Mouse (Mus musculus) sigmoid colon, adult 10 weeks (tissue): Measurements from ENCODE around the gene Larp4. TPM values are rescaled to one million over a fixed set of nuclear protein-coding genes. Genes with fewer than 3 reads are reported as not detected.

Source experiments
- polyA plus RNA-seq: library from polyadenylated mRNA; stranded (reverse); fragments of 350-450 nt; fragmentation: Illumina TruSeq; extraction: RNeasy Lipid Tissue Mini Kit (QIAGEN cat#74804); gene quantifications from one replicate; pipeline ENCODE4 v1.2.3, GENCODE M21; 2014; ENCODE audit warnings: low read depth, low replicate concordance

The Larp4 gene
- polyA plus RNA-seq, result 122 TPM

DNA sequence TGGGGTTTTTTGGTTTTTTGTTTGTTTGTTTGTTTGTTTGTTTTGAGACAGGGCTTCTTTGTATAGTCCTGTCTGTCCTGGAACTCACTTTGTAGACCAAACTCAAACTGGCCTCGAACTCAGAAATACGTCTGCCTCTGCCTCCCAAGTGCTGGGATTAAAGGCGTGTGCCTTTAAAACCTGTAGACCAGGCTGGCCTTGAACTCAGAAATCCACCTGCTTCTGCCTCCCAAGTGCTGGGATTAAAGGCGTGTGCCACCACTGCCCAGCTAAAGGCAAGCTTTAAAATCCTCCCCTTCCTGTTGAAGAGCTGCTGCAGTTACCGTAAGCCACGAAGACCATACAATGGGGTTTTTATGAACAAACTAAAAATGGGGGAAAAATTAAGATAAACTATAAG is at the start of gene Larp4:
Larp4 (plus strand) TSS at position 301 of the 400 bp plus-strand sequence.

DNA sequence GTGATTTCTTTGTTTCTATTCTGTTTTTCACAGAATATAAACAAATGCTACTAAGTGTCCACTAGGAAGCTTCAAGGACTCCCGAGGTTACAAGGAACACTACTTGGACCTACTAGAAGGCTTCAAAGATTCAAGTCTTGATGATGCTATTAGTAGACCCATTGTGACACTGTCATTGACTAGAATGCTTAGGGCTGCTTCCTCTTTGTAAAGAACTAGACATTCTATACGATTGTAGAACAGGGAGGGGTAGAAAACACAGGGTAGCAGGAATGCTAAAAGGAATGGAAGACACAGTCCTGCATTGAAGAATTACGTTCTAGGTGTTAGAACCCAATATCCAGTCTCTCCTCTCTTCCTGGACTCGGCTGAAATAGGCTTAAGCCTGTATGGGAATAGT is 2.9 kb upstream of the Larp4 start, which contains the start of gene Fam186a:
Fam186a (minus strand) TSS at position 101 of the 400 bp plus-strand sequence.

DNA sequence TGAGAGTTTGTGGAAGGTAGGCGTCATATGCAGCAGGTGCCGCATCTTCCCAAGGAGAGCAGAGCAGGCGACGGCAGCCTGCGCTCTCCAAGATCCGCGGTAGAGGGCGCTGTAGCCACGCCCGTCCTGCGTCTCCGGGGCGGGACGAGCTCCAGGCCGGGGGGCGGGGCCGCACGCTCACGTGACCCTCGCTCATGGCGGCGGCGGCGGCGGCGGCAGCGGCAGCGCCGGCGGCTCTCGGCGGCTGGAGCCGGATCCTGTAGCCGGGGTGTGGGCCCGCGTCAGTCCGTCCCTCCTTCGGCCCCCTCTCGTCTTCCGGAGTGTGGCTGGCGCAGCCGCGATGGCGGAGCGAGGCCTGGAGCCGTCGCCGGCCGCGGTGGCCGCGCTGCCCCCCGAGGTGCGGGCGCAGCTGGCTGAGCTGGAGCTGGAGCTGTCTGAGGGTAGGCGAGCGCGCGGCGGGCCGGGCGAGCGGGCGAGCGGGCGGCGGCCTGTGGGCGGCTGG is 68.7 kb downstream of the Larp4 start, which contains the start of gene Dip2b:
Dip2b (plus strand) TSS at position 195 of the 502 bp plus-strand sequence.

Other genes starting within 250 kb of the Larp4 start
- 31.6 TPM for gene Cox14, start 244.4 kb upstream of the Larp4 start, polyA plus RNA-seq
- gene Cers5, start 197.2 kb upstream of the Larp4 start, polyA plus RNA-seq, result 62.7 TPM
- gene Lima1, start 94.6 kb upstream of the Larp4 start, polyA plus RNA-seq, result 205 TPM
- gene Fam186a, start 3.0 kb upstream of the Larp4 start, polyA plus RNA-seq, result not detected
- 7.4 TPM for gene Dip2b, start 68.6 kb downstream of the Larp4 start, polyA plus RNA-seq